Mouse (Mus musculus): ENCODE data around the gene Agtrap.
A peak's percentile ranks its signal among the peaks of the same experiment; 100 is the strongest.
"Not testable (repeated sequence)": the region's sequence is repeated elsewhere in the genome, so short reads cannot be mapped to it uniquely, and the experiment has no call there.

Gene Agtrap

GRCm38 (mm10) chr4:148044113-148044512 lies 43.7 kb downstream of the Agtrap start:
- no peak for DNase-seq

GRCm38 (mm10) chr4:148043327-148043726 lies 44.5 kb downstream of the Agtrap start:
- not testable (repeated sequence) for DNase-seq

GRCm38 (mm10) chr4:148041611-148042191 lies 46.1 kb downstream of the Agtrap start:
- DNase-seq: no peak

- no peak for DNase-seq
These were observed 46.8 kb downstream of the Agtrap start for GRCm38 (mm10) chr4:148040933-148041610.

GRCm38 (mm10) chr4:148040029-148040830 lies 47.6 kb downstream of the Agtrap start:
- no peak for DNase-seq

- no peak for DNase-seq
These were observed 48.4 kb downstream of the Agtrap start for GRCm38 (mm10) chr4:148039254-148040028.

- peak; percentile 99 for DNase-seq
These were observed 49.1 kb downstream of the Agtrap start, which contains the start of the genes Clcn6 and Mthfr for GRCm38 (mm10) chr4:148038600-148039253. Gene Clcn6 (minus strand): TSS chr4:148038821. Gene Mthfr (plus strand): TSS chr4:148039077.

GRCm38 (mm10) chr4:148038079-148038599 lies 49.7 kb downstream of the Agtrap start:
- DNase-seq: no peak

- no peak for DNase-seq
These were observed 52.4 kb downstream of the Agtrap start for GRCm38 (mm10) chr4:148035440-148035839.

- DNase-seq: no peak
These were observed 53.9 kb downstream of the Agtrap start for GRCm38 (mm10) chr4:148033858-148034410.

GRCm38 (mm10) chr4:148030506-148030905 lies 57.3 kb downstream of the Agtrap start:
- no peak for DNase-seq

- no peak for DNase-seq
These were observed 58.5 kb downstream of the Agtrap start for GRCm38 (mm10) chr4:148029297-148029696.
